Mouse (Mus musculus) frontal cortex, postnatal 14 days (tissue): Measurements from ENCODE around the gene Pacs2.

Experiments
- DNase-seq, 2 experiments: peaks; one replicate each; pipeline ENCODE4 v3.0.0; 2022; ENCODE audit warnings: low spot score in 2 of 2

The Pacs2 gene

DNA sequence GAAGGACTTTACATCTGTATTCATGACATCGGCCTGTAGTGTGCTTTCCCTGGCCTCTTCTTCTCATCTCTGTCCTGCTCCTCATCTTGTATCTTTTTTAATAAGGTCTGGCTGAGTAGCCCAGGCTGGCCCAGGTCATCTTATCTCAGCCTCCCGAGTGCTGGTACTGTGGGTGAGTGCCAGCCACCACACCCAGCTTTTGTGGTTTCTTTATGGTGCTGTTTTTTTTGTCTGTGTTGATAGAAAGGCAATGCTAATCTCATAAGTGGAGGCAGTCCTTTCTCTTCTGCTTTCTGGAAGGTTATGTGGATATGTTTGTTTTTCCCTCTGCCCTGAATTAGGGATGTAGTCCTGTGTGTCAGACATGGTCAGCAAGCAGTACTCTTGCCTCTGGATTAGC, 28.2 kb downstream of the Pacs2 start:
- DNase-seq = no peak

DNA sequence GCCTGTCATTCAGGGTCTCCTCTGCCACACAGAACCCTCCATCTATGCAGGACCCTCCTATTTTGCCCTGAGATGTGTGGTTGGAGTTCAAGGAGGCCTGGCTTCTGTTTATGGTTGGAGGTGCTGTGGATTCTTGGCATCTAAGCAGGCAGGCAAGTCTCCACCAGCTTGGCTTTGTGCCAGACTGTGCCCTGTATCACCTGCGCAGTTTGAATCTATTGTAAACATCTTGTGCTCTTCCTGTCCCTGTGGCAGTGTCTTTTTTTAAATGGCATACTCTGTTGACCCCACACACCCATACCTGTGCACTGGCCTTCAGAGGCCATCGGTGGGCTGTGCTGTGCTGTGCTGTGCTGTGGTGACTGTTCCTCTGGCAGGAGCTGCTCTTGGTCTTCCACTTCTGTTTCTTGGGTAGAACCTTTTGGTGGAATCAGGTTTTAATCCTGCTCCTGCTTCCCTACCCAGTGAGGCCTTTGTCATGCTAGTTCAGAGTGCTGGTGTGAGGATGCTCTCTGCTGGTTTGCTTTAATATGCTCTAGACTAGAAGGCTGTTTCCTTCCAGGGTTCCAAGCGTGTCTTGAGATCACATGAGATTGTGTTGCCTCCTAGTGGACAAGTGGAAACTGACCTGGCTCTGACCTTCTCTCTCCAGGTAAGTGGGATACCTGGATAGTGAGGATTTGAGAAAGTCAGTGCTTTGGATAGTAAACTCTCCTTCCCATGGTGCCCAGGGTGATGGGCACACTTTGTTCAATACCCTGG, 30.8 kb downstream of the Pacs2 start:
- DNase-seq = no peak

DNA sequence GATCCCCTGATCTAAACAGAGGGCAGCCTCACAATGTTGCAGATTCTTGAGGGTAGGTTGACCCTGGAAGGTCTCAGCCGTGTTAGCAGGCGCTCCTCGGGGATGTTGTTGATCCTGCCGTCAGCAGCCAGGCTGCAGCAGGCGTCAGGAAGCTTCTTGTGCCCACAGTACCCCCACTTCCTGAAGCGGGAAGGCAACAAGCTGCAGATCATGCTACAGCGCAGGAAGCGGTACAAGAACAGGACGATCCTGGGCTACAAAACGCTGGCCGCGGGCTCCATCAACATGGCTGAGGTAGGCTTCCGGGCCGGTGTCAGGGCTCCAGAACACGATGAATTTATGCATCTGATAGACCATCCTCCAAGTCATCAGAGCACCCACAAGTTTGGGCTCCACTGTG, 32.6 kb downstream of the Pacs2 start:
- DNase-seq = no peak

DNA sequence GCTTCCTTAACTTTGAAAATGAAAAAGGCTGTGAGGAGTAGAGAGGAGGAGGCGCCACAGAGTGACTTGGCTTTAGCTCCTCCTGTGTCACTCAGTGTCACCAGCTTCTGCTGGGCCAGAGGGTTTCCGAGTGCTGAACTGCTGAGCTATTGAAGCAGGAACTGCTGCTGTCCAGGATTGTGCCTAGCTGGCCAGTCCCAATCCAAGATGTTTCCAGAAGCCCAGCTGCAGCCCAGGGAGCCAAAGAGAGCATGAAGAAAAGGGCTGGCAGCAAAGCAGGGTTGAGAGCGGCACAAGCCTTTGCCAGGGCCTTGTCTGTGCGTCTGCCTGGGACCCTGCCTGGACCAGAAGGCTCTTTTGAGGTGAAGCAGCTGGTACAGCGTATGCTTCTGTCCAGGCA, 33.8 kb downstream of the Pacs2 start:
- no peak for DNase-seq

DNA sequence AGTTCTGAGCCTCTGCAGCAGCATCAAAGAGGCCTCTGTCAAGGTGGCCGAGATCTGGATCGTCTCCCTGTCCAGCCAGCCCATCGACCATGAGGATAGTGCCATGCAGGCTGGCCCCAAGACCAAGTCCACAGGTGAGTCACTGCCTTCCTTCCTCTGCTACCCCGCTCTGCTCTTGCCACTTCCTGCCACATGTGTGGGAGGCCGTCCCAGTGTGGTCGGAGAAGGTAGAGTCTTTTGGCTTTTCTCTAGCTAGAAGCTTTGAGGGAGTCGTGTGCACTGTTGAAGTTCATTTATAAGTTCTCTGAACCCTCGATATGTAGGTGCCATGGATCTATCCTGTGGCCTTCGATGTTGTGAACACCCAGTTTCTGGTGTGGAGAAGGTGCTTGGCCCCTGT, 35.5 kb downstream of the Pacs2 start:
- no peak for DNase-seq

DNA sequence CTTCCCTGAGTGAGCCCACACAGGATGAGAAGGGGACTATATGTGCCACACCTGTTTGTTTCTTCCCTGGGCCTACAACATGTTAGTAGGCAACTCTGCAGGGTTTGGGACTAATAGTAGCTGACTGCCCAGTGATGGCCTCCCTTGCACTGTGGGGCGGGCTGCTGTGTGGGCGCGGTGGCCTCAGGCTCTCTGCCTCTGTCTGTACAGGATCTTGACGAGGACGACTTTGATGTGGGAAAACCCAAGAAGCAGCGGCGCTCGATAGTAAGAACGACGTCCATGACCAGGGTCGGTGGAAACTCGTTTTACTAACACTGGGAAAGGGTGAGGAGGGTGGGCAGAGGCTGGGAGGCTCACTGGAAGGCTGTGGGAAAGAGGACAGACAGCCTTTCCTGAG, 36.4 kb downstream of the Pacs2 start:
- no peak for DNase-seq

DNA sequence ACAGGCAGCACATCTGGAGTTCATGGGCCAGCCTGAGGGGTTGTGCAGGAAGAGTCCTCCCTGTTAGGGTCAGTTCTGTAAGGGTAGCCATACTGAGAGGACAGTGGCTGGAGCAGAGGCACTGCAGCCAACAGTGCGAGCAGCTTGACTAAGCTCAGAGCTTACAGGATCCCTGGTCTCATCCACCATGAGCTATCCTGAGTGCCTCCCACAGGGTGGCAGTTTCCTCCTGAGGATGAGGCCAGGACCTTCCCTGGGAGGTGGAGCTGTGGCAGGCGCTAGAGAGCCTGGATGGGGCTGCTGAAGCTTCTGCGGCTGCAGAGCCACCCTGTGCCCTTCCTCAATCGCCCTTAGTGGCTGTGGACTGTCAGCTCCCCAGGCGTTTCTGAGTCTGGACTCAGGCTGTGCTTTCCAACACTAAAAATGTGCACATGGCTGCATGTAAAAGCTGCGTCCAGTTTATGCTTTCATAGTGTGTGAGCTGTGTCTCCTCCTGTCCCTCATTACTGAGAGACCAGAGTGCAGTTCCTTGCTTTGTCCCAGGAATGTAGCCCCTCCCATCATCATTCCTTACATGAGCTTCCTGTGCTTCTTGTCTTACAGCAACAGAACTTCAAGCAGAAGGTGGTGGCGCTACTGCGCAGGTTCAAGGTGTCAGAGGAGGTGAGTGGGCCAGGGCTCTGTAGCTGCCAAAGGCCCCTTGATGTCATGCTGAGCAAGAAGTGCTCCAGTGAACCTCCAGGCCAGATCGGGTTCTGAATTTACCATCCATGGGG, 37.5 kb downstream of the Pacs2 start:
- DNase-seq = no peak

DNA sequence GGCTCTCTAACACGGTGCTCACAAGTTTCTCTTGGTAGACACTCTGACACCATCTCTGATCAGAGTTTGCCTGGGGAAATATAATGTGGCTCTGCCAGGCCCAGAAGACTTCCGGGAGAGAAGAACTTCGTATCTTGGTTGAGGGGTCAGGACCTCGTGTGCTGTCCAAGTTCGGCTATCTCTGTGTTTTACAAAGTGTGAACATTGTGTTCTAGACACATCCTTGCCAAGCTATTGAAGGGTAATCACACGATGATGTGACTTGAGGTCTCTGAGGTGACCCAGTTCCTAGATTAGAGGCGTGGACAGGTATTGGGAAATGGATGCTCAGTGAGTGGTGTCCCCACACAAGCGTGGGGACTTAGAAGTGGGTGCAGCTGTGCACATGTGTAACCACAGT, 41.8 kb downstream of the Pacs2 start:
- no peak for DNase-seq

DNA sequence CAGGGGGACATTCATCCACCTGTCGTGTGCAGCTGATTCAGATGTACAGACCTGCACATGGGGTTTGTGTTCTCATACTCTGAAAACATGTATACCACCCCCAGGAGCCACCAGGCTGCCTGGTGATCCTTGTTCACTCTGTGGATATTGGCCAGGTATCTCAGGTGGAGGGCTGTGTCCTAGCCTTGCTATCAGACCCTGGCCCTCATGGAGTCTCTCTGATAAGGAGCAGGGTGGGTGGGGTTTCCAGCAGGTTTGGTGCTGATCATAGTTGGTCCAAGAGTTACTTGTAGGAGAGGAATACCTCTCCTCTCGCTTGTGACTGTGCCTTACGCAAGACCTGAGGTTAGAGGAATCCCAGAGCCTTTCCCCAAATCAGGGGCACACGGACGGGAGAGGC, 45.9 kb downstream of the Pacs2 start:
- DNase-seq = no peak

DNA sequence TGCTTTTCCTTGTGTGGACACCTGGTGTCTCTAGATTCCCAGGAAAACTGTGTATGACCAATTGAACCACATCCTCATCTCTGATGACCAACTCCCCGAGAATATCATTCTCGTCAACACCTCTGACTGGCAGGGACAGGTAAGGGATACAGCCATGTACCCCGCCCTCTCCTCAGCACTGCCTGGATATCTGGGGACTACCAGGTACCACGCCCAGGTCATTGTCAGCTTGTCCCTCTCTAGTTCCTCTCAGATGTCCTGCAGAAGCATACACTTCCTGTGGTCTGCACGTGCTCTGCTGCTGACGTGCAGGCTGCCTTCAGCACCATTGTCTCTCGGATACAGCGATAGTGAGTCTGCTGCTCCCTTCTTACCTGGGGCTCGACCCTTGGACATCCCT, 47.3 kb downstream of the Pacs2 start:
- DNase-seq = no peak

DNA sequence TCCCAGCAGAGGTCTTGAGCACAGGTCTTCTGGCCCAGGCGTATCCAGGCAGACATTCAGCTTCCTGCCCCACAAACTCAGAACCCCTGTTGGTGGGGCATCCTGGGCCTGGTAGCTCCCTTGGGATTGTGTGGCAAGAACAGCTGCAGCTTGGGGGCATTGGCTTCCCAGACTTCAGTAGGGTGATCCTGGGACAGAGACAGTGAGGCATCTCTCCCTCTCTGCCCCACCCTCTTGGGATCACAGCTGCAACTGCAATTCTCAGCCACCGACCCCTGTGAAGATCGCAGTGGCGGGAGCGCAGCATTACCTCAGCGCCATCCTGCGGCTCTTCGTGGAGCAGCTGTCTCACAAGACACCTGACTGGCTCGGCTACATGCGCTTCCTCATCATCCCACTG, 47.9 kb downstream of the Pacs2 start:
- DNase-seq = no peak

DNA sequence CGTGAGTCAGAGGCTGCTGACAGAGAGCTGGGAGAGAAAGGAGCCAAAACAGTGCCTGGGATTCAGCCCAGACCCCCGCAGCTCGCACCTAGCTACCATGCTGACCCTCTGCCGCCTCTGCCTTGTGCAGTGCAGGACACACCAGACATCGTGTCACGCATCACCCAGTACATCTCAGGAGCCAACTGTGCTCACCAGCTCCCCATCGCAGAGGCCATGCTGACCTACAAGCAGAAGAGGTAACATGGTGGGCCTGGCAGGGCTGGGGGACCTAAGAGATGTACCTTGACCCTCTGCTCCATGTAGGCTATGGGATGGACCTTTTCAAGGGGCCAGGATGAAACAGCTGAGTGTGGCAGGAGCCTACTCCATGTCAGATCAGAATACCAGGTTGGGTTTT, 49.4 kb downstream of the Pacs2 start:
- no peak for DNase-seq

DNA sequence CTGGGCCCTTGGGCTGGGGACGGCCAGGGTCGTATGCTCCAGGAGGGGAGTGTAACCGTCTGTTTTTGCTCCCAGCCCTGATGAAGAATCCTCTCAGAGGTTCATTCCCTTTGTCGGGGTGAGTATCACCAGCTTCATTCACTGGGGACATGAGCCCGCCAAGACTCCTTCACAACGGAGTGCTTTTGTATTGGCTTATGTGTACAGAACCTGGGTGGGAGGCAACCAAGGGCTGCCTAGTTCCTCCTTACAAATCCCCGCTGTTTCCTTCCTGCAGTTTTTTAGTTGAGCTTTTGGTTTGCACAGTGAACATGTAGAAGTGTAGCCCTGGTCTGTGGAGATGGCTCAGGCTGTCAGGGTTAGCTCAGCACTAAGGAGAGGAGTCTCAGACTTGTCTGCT, 53.7 kb downstream of the Pacs2 start:
- no peak for DNase-seq

DNA sequence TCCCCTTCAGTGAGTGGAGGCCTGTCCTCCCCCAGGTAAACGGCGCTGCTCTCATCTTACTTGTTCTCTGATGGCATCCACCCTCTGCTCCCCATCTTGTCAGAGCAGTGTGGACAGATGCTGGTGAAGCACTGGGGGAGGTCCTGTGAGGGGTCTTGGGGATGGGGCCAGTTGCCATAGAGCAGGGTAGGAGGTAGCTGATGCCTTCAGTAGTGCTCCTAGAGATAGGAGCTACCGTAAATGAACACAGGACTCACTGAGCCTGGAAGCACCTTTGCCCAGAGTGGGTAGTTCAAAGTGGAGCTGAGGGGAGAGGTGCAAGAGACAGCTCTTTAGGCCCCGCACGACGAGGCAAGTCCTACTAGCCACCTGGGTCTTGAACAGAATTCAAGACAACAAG, 55.1 kb downstream of the Pacs2 start:
- no peak for DNase-seq

DNA sequence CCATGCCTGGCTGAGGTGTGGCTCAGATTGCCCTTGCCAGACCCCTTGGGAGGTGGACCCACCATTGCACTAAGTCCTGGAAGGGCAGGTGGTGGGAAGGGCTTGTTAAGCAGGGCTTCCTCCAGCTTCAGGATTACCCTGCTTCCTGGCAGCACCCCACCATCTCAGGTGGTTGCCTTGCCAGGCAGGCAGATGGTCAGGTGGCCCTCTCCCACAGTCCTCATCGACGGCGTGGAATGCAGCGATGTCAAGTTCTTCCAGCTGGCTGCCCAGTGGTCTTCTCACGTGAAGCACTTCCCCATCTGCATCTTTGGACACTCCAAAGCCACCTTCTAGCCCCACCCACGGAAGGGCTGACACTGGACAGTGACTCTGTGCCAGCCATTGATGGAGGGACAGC, 57.0 kb downstream of the Pacs2 start:
- DNase-seq = no peak

DNA sequence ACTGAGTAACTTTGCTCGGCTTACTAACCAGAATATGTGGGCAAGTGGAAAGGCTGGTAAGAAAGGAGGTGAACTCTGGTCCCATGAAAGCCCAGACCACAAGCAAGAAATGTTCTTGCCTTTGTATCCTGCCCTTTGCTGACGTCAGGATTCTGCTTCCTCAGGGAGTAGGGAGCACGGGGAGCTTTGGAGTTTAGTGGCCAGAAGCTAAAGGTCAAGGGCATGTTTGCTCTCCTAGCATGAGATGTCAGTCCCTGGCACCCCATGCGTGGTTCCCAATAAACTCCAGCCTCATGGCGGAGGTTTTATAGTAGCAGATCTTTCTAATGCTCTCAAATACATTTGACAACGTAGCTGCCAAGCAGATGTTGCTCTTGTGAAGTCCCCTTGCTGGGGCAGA, 57.5 kb downstream of the Pacs2 start:
- DNase-seq = no peak

DNA sequence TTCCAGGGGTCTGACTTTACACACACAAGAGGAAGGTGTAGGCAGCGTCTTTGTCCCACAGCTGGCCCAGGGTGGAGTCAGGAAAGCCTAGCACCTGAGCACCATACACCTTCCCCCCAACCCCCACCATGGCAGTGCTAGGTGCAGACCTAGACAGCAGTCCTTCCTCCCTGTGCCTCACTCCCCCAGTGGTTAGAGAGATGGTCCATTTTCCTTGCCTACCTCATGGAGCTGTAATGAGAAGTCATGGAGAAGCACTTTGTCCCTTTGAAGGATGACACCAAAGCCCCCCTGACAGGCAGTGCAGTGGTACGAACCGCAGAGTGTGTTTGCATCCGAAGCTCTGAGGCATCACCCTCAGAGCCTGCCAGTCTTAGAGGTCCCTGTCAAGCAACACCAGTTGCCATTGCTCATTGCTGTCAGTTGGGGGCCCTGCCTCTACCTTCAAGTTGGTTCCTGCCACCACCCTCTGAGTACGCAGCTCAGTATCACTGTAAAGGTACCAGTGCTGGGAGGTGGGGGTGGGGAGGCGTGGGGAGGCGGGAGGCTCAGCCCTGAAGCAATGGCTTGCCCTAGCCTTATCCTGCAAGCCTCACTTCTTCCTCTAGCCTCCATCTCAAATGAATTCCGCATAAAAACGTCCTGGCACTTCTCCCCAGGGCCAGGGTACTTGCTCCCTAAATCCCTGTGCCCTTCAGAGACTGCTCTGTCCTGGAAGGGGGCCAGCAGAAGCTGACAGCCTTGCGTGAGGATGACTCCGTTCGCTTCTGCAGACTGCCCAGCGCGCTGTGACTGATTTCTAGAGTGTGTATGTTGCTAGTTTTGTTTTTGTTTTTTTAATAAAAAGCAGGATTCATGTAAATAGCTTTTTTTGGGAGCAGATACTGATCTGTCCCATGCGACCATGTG, 59.4 kb downstream of the Pacs2 start:
- DNase-seq = no peak

DNA sequence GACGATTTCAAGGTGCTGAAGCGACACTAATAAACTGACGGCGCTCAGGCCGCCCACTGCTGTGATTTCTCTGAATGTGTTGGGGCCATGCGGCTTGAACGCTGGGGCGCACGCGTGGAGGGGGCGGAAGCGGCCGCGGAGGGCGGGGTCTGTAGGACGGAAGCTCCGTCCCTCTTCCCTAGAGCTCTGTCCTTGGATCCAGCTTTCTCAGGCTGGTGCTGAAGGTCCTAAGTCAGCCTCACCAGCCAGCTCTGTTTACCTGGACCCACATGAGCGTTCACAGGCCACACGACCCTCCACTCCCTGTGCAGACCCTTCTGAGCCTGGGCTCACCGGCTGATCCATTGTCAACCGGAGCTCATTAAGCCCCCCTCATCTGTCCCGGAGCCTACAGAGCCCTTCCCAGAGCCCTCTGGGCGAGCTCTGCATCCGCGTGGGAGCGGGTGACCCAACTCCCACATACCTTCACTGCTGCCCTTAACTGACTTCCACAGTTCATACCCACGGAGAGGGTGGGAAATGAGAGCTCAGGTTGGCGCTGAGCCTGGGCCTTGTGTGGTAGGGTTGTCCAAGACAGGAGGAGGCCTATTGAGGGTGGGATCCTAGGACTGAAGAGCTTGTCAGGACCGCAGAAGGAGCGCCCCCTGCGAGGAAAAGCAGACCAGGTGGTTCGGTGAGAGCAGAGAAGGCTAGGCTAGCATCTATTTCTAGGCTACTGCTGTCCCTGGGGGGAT, 60.2 kb downstream of the Pacs2 start, which contains the start of gene Tex22:
Tex22 (plus strand) TSS at position 174 of the 734 bp plus-strand sequence.
- peak; percentile 78 to 82 for DNase-seq

DNA sequence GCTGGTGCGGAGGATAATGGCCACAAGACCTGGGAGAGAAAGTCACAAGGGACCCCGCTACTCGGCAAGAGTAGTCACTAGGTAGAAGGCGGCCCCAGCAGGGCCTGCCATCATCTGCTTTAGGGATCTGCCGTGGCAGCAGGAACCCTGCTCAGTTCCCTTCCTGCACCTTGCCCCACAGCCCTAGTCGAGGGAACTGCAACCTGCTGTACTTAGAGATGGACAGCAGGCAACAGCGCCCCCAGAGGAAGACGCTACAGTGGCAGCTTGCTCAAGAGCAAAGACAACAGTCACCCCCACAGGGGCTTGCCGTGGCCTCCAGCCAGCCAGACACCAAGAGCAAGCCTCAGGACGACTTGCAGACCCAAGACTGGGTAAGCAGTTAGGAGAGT, 60.8 kb downstream of the Pacs2 start:
- DNase-seq = peak; percentile 79 to 85

DNA sequence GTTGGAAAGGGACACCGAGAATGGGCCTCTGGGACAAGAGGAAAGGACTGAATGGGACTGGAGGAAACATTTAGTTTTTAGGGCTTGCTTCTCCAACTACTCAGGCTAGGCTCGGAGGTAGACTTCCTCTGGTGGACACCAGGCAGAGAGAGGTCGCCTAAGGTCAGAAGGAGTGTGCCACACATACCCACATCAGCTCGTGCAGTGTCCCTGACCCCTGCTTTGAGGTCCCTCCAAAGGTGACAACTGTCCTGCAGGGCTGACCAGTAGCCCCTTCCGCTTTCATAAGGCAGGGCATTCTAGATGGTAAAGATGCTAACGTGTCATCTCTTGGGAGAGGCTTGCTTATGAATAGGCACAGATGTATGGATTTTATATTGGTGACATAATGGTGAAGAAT, 61.2 kb downstream of the Pacs2 start:
- DNase-seq = no peak

DNA sequence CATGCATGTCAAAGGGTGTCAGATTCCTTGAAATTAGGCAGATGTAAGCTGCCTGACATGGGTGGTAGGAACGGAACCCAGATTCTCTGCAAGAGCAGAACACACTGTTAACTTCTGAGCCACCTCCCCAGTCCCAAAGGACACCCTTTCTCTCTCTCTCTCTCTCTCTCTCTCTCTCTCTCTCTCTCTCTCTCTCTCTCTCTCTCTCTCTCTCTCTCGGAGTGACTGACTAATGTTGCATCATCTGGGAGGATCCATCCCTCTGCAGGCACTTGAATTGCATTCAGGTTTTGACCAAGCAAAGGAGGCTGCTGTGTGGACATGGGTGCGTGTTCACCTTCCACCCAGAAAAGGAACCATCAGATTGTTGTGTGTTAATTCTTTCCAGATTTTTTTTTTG, 73.0 kb downstream of the Pacs2 start:
- DNase-seq = no peak

DNA sequence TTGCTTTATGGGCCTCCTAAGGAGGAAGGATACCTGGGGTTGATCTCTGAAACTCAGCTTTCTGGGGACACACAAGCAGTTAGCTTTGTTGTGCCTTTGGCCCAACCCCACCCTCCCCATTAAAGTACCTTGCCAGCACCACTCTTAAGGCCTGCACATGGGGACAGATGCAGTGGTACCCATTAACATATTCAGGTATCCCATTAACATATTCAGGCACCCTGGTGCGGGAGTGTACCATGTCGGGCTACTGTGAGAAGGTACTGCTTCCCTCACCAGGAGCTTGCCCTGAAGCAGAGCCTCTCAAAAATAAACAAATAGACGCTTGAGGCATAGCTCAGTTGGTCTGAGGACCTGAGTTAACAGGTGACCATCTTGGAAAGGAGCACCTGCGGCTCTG, 73.7 kb downstream of the Pacs2 start:
- no peak for DNase-seq
